Mouse (Mus musculus): ENCODE results near the gene Mt2.

Gene Mt2

GRCm38 (mm10) chr8:94199202-94199869, 26.9 kb downstream of the Mt2 start:
- peak; percentile 65 for DNase-seq (ENCODE audit: low spot score)

GRCm38 (mm10) chr8:94204043-94204442, 31.6 kb downstream of the Mt2 start:
- peak; percentile 51 for DNase-seq (ENCODE audit: low spot score)

- DNase-seq (ENCODE audit: low spot score): peak; percentile 66
Measured at GRCm38 (mm10) chr8:94205736-94206135, 33.3 kb downstream of the Mt2 start.

- no peak for DNase-seq (ENCODE audit: low spot score)
Measured at GRCm38 (mm10) chr8:94206256-94206655, 33.8 kb downstream of the Mt2 start.

GRCm38 (mm10) chr8:94207491-94207890, 35.0 kb downstream of the Mt2 start:
- DNase-seq (ENCODE audit: low spot score): no peak

GRCm38 (mm10) chr8:94209639-94210038, 37.2 kb downstream of the Mt2 start:
- DNase-seq (ENCODE audit: low spot score): no peak

GRCm38 (mm10) chr8:94210225-94210624, 37.8 kb downstream of the Mt2 start:
- no peak for DNase-seq (ENCODE audit: low spot score)

GRCm38 (mm10) chr8:94213819-94214218, 41.4 kb downstream of the Mt2 start:
- no peak for DNase-seq (ENCODE audit: low spot score)

- DNase-seq (ENCODE audit: low spot score): peak; percentile 98
Measured at GRCm38 (mm10) chr8:94214252-94215173, 42.0 kb downstream of the Mt2 start, which contains the start of gene Nup93. Gene Nup93 (plus strand): TSS chr8:94214564.

Measured in lung, postnatal 25 days (tissue).